Mouse (Mus musculus): ENCODE results near the gene Adra1d.
A peak's percentile ranks its signal among the peaks of the same experiment; 100 is the strongest.

DNA sequence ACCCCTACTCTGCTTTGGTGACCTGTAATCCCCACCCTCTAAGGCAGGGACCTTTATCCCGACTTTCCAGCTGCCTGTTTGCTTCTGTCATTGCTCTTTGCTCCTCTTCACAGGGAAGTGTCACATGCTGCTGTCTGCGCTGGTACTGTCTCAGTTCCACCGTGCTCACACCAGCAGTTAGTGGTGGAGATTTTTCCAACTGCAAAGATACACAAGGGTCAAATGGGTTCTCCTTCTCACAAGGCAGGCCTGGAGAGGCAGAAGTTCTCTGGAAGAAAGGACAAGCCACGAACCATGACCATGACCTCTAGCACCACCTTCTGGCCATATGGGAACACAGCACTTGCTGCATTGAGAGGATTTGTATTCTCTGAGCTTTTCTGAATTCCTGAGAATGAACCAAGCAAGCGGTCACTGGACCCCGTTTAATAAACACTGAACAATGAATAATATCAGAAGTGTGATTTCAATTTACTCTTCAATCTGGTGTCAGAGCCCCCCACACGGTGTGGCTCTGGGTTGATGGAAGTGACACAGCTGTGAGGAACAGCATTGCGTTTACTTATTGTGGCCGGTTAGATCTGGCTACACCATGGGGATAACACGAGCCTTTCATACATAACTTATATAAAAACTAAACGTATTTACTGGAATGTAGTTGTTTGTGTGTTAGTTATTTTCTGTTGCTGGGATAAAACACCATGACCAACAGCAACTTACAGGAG, 32.0 kb downstream of the Adra1d start:
- TF ChIP-seq CTCF (IDR thresholded peaks at IDR 0.05; ENCODE audit: insufficient read depth, low read depth, low read length) (0 out of 2 replicates have a peak, but pooled peaks have one; percentile 19), POLR2A (IDR thresholded peaks at IDR 0.05; ENCODE audit: insufficient read depth, low read depth, low read length) (no peak)
